Mouse (Mus musculus): ENCODE data around the gene Gm7030.
"Not testable (repeated sequence)": the region's sequence is repeated elsewhere in the genome, so short reads cannot be mapped to it uniquely, and the experiment has no call there.

GRCm38 (mm10) chr17:36102091-36102490 is 27.1 kb downstream of the Gm7030 start:
- TF ChIP-seq CTCF (IDR thresholded peaks at IDR 0.05; ENCODE audit: borderline replicate concordance, insufficient read depth, low read length); POLR2A (IDR thresholded peaks at IDR 0.05; ENCODE audit: low read depth, low read length): not testable (repeated sequence)
